9 mouse cellular contexts compared by ENCODE assay signal in the genomic region with DNA sequence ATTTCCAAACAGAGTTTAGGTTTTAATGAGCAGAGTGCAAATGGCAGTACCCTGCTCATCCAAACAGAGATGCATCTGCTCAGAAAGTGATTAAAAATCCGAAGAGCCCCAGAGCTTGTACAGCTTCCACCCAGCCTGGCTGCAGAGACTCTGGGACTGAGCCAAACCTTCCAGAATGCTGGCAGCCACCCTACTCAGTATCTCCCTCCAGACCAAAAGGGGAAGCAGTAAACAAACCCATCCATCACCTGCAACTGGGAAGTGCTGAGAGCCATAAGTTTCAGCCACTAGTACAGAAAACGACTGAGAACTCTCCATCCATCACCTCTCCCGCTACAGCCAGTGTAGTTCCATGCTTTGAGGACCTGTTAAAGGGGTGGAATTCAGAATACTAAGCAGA. TPM values are rescaled to one million over a fixed set of nuclear protein-coding genes. Genes with fewer than 3 reads are reported as not detected.
A peak's percentile ranks its signal among the peaks of the same experiment; 100 is the strongest.
DNase-seq lines count a peak whose midpoint lies in the region; ATAC-seq and TF ChIP-seq lines count a peak whose summit lies in the region.
"Had no signal": no experiment of that assay in that cellular context is flagged by ENCODE, and none has a peak within 500 bp of the region (broad histone marks: within the 10 kb centered on the region; RNA-seq: fewer than 3 reads in every experiment).

No protein-coding gene starts in this region.

- H3K36me3 ChIP-seq in heart, embryonic 14.5 days (ENCODE audit: control insufficient read depth, insufficient read depth, low read length): no peaks in the 10 kb centered on the region
- no peaks in the 10 kb centered on the region for H3K36me3 ChIP-seq in stomach, embryonic 16.5 days (ENCODE audit: control insufficient read depth, insufficient read depth, low read length)
- H3K36me3 ChIP-seq in liver, embryonic 12.5 days: no peaks in the 10 kb centered on the region

- no peak for TF ChIP-seq POLR2A in lung, adult 2 months (IDR thresholded peaks at IDR 0.05; ENCODE audit: borderline replicate concordance, extremely low read depth, low read depth, low read length)

- no peaks in the 10 kb centered on the region for H3K27me3 ChIP-seq in heart, embryonic 14.5 days (ENCODE audit: control insufficient read depth, insufficient read depth, low read length)
- no peaks in the 10 kb centered on the region for H3K27me3 ChIP-seq in stomach, embryonic 16.5 days (ENCODE audit: control insufficient read depth, insufficient read depth, low read length)
- no peaks in the 10 kb centered on the region for H3K27me3 ChIP-seq in liver, embryonic 12.5 days (replicated peaks)

- peak; percentile 88 for ATAC-seq in heart, embryonic 14.5 days (ENCODE audit: insufficient number of reproducible peaks, insufficient read depth, low FRiP score, low read depth)
- 0 out of 2 replicates have a peak, but pooled peaks have one; percentile 31 for ATAC-seq in megakaryocyte progenitor cell, adult 5-6 weeks (replicated peaks; ENCODE audit: poor library complexity)
- peak; percentile 62; the same call in 1 of the 2 replicates for ATAC-seq in stomach, embryonic 16.5 days (ENCODE audit: insufficient read depth, low FRiP score)
- no peak for ATAC-seq in liver, embryonic 12.5 days

- H3K9ac ChIP-seq in heart, embryonic 14.5 days (ENCODE audit: low read length): no peak overlapping the region
- no peak overlapping the region for H3K9ac ChIP-seq in stomach, embryonic 16.5 days (ENCODE audit: low read length)
- H3K9ac ChIP-seq in liver, embryonic 12.5 days: no peak overlapping the region

- H3K4me2 ChIP-seq in heart, embryonic 14.5 days (ENCODE audit: low read length): 0 out of 2 replicates have a peak overlapping the region, but pooled peaks have one; percentile 11
- H3K4me2 ChIP-seq in stomach, embryonic 16.5 days (ENCODE audit: low read depth, low read length): no peak overlapping the region
- no peak overlapping the region for H3K4me2 ChIP-seq in liver, embryonic 12.5 days

- peak; percentile 3 to 14 for DNase-seq in lung, adult 18-20 months
- DNase-seq in lung, adult 2 months: no peak
- peak; percentile 10 for DNase-seq in embryo, embryonic 11 days
- DNase-seq in kidney, postnatal 14 days: peak; percentile 82

- peak overlapping the region; percentile 20 to 35; a peak in 2 of 4 replicates for H3K27ac ChIP-seq in heart, embryonic 14.5 days (replicated peaks in 1 of 2; ENCODE audit: control insufficient read depth in 1 of 2, insufficient read depth in 1 of 2, low read depth in 2 of 2, low read length in 2 of 2)
- H3K27ac ChIP-seq in stomach, embryonic 16.5 days (ENCODE audit: low read length): no peak overlapping the region
- no peak overlapping the region for H3K27ac ChIP-seq in liver, embryonic 12.5 days

- H3K9me3 ChIP-seq in heart, embryonic 14.5 days (ENCODE audit: control insufficient read depth, low read length): no peaks in the 10 kb centered on the region
- H3K9me3 ChIP-seq in stomach, embryonic 16.5 days (replicated peaks; ENCODE audit: control insufficient read depth, low read length): no peaks in the 10 kb centered on the region
- no peaks in the 10 kb centered on the region for H3K9me3 ChIP-seq in liver, embryonic 12.5 days (replicated peaks)

- no peaks in the 10 kb centered on the region for H3K4me1 ChIP-seq in lung, adult 2 months (ENCODE audit: control insufficient read depth, insufficient read depth, low read length)
- peaks cover 2 to 13% of the 10 kb centered on the region in 2 experiments; a peak in 3 of 4 replicates for H3K4me1 ChIP-seq in heart, embryonic 14.5 days (ENCODE audit: control insufficient read depth in 2 of 2, insufficient read depth in 2 of 2, low read length in 2 of 2)
- peaks cover 4% of the 10 kb centered on the region; the same call in 1 of the 2 replicates for H3K4me1 ChIP-seq in stomach, embryonic 16.5 days (ENCODE audit: control insufficient read depth, insufficient read depth, low read length)
- H3K4me1 ChIP-seq in liver, embryonic 12.5 days: no peaks in the 10 kb centered on the region

- no peak for TF ChIP-seq CTCF in lung, adult 2 months (IDR thresholded peaks at IDR 0.05; ENCODE audit: insufficient read depth, low read length)

- WGBS in lung, adult 2 months: 4% methylated on average over 3 of the region's 3 CpGs
- WGBS in heart, embryonic 14.5 days: 3% methylated on average over 3 of the region's 3 CpGs
- WGBS in stomach, embryonic 16.5 days: 9% methylated on average over 3 of the region's 3 CpGs
- WGBS in liver, embryonic 12.5 days (ENCODE audit: insufficient replicate concordance): 7% methylated on average over 3 of the region's 3 CpGs

- no peak overlapping the region for H3K4me3 ChIP-seq in lung, adult 2 months (replicated peaks; ENCODE audit: extremely low read depth, low read depth, low read length)
- no peak overlapping the region for H3K4me3 ChIP-seq in heart, embryonic 14.5 days (ENCODE audit: control insufficient read depth in 1 of 2, insufficient read depth in 1 of 2, low read depth in 1 of 2, low read length in 2 of 2)
- H3K4me3 ChIP-seq in stomach, embryonic 16.5 days (replicated peaks; ENCODE audit: low read length): no peak overlapping the region
- H3K4me3 ChIP-seq in liver, embryonic 12.5 days: no peak overlapping the region

RNA-seq across cellular contexts. Expression of a gene that starts 9.6 kb away (rescaled TPM):
- polyA plus RNA-seq in lung, adult 2 months (2012; rRNA removed): not detected in 2 replicates
- not detected in 2 replicates for polyA plus RNA-seq in heart, embryonic 14.5 days (2014; fragmentation: Nextera tagmentation; extraction: Ambion mirVana)
- total RNA-seq in megakaryocyte progenitor cell, adult 5-6 weeks (2015): 0.17 TPM in 1 of 2 replicates, not detected in the other
- total RNA-seq in megakaryocyte progenitor cell, adult 5-6 weeks (2017): not detected in 2 replicates
- polyA plus RNA-seq in stomach, embryonic 16.5 days (2015; fragmentation: Nextera tagmentation; extraction: Ambion mirVana): not detected in 2 replicates
- not detected in 2 replicates for polyA plus RNA-seq in liver, embryonic 12.5 days (2016; fragmentation: Nextera tagmentation; extraction: Ambion mirVana)
- polyA plus RNA-seq: frontal cortex, adult 2 months had no signal

RNA-seq across cellular contexts. Expression of a gene that starts 59.5 kb away (rescaled TPM):
- polyA plus RNA-seq in lung, adult 2 months (2012; rRNA removed): 1.7 and 5.1 TPM in 2 replicates
- 7.9 and 11.1 TPM in 2 replicates for polyA plus RNA-seq in heart, embryonic 14.5 days (2014; fragmentation: Nextera tagmentation; extraction: Ambion mirVana)
- not detected in 2 replicates for total RNA-seq in megakaryocyte progenitor cell, adult 5-6 weeks (2015)
- total RNA-seq in megakaryocyte progenitor cell, adult 5-6 weeks (2017): not detected in 2 replicates
- polyA plus RNA-seq in stomach, embryonic 16.5 days (2015; fragmentation: Nextera tagmentation; extraction: Ambion mirVana): 6.8 and 8.1 TPM in 2 replicates
- 0.23 and 0.89 TPM in 2 replicates for polyA plus RNA-seq in liver, embryonic 12.5 days (2016; fragmentation: Nextera tagmentation; extraction: Ambion mirVana)

Comparison
In these comparisons a context has a peak if more than half of its experiments do, and no peak if none do; other contexts are left out.
1. H3K27ac ChIP-seq: peak in heart, embryonic 14.5 days (2 of 2); none in stomach, embryonic 16.5 days (single experiment) and liver, embryonic 12.5 days (single experiment).